Mouse (Mus musculus) limb, embryonic 10.5 days (tissue): ENCODE measurements at regions not wholly inside any gene's neighbourhood (a gene's known extent, or its start where the extent isn't known, plus 50 kb on each side); places are given as distances from the start of the nearest gene placed in this dataset.

Experiments used
- DNase-seq: peaks from one replicate; pipeline ENCODE4 v3.0.0-alpha.2; 2017; ENCODE audit warnings: low spot score
- H3K27ac ChIP-seq: fragments of 300-500 bp; sonication (generic); 2 replicates; pipeline ENCODE4 v1.5.1; 2016; ENCODE audit warnings: mild to moderate bottlenecking
- H3K27me3 ChIP-seq: fragments of 300-500 bp; sonication (generic); 2 replicates; pipeline ENCODE4 v1.6.1; 2016; ENCODE audit warnings: low read depth, mild to moderate bottlenecking; ENCODE audit not compliant: poor library complexity, severe bottlenecking
- H3K36me3 ChIP-seq: fragments of 300-500 bp; sonication (generic); 2 replicates; pipeline ENCODE4 v1.6.1; 2016; ENCODE audit warnings: mild to moderate bottlenecking, moderate library complexity
- H3K4me1 ChIP-seq: fragments of 300-500 bp; sonication (generic); 2 replicates; pipeline ENCODE4 v1.6.1; 2016
- H3K4me3 ChIP-seq: fragments of 300-500 bp; sonication (generic); 2 replicates; pipeline ENCODE4 v1.5.1; 2016; ENCODE audit warnings: mild to moderate bottlenecking, moderate library complexity
- H3K9me3 ChIP-seq: fragments of 300-500 bp; sonication (generic); replicated peaks from 2 replicates; pipeline ENCODE4 v1.6.1; 2016; ENCODE audit warnings: mild to moderate bottlenecking
- WGBS: fragments of 180-500 bp; shearing (Covaris S2); methylation state at CpG from one replicate; pipeline ENCODE4 v1.1.7; 2016; 5-methylcytosine and 5-hydroxymethylcytosine counted together

GRCm38 (mm10) chr1:13998178-13998708, 2094.9 kb downstream of the 4930444P10Rik start:
- Histone ChIP-seq H3K4me1 (no peaks in the 10 kb centered on the region), H3K4me3 (no peak overlapping the region), H3K36me3 (no peaks in the 10 kb centered on the region), H3K27me3 (no peaks in the 10 kb centered on the region), H3K27ac (no peak overlapping the region), H3K9me3 (no peaks in the 10 kb centered on the region)
- WGBS = 98% methylated on average over 9 of the region's 11 CpGs
- no peak for DNase-seq

GRCm38 (mm10) chr1:13993825-13994509, 2099.2 kb downstream of the 4930444P10Rik start:
- 94% methylated on average over 9 of the region's 9 CpGs for WGBS
- no peaks in the 10 kb centered on the region for H3K4me1 ChIP-seq
- no peak for DNase-seq
- no peaks in the 10 kb centered on the region for H3K27me3 ChIP-seq
- H3K27ac ChIP-seq = no peak overlapping the region
- H3K4me3 ChIP-seq = no peak overlapping the region
- no peaks in the 10 kb centered on the region for H3K36me3 ChIP-seq
- no peaks in the 10 kb centered on the region for H3K9me3 ChIP-seq

- no peaks in the 10 kb centered on the region for H3K4me1 ChIP-seq
- WGBS = 65% methylated on average over 9 of the region's 9 CpGs
- no peak overlapping the region for H3K27ac ChIP-seq
- no peaks in the 10 kb centered on the region for H3K9me3 ChIP-seq
- DNase-seq = no peak
- no peaks in the 10 kb centered on the region for H3K27me3 ChIP-seq
- no peaks in the 10 kb centered on the region for H3K36me3 ChIP-seq
- no peak overlapping the region for H3K4me3 ChIP-seq
Observed at GRCm38 (mm10) chr1:13992978-13993377, 2100.1 kb downstream of the 4930444P10Rik start.

GRCm38 (mm10) chr1:13989360-13989759, 2103.8 kb downstream of the 4930444P10Rik start:
- Histone ChIP-seq H3K9me3 (no peaks in the 10 kb centered on the region), H3K4me3 (no peak overlapping the region), H3K27me3 (no peaks in the 10 kb centered on the region), H3K4me1 (no peaks in the 10 kb centered on the region), H3K36me3 (no peaks in the 10 kb centered on the region), H3K27ac (no peak overlapping the region)
- DNase-seq = no peak
- WGBS = 81% methylated on average over 3 of the region's 3 CpGs

GRCm38 (mm10) chr1:13984833-13985232, 2108.3 kb downstream of the 4930444P10Rik start:
- Histone ChIP-seq H3K9me3 (no peaks in the 10 kb centered on the region), H3K36me3 (no peaks in the 10 kb centered on the region), H3K27ac (no peak overlapping the region), H3K4me3 (no peak overlapping the region), H3K4me1 (no peaks in the 10 kb centered on the region), H3K27me3 (no peaks in the 10 kb centered on the region)
- 89% methylated on average over 2 of the region's 2 CpGs for WGBS
- no peak for DNase-seq

- Histone ChIP-seq H3K4me1 (no peaks in the 10 kb centered on the region), H3K4me3 (no peak overlapping the region), H3K27ac (no peak overlapping the region), H3K36me3 (no peaks in the 10 kb centered on the region), H3K27me3 (no peaks in the 10 kb centered on the region), H3K9me3 (no peaks in the 10 kb centered on the region)
- WGBS = 94% methylated on average over 6 of the region's 6 CpGs
- no peak for DNase-seq
Observed at GRCm38 (mm10) chr1:13980273-13980672, 2112.9 kb downstream of the 4930444P10Rik start.

GRCm38 (mm10) chr1:13978640-13979039, 2114.5 kb downstream of the 4930444P10Rik start:
- Histone ChIP-seq H3K4me1 (no peaks in the 10 kb centered on the region), H3K27ac (no peak overlapping the region), H3K27me3 (no peaks in the 10 kb centered on the region), H3K36me3 (no peaks in the 10 kb centered on the region), H3K9me3 (no peaks in the 10 kb centered on the region), H3K4me3 (no peak overlapping the region)
- WGBS = 88% methylated on average over 3 of the region's 3 CpGs
- DNase-seq = no peak

GRCm38 (mm10) chr1:13977207-13977606, 2115.9 kb downstream of the 4930444P10Rik start:
- no peaks in the 10 kb centered on the region for H3K36me3 ChIP-seq
- H3K9me3 ChIP-seq = no peaks in the 10 kb centered on the region
- H3K27me3 ChIP-seq = no peaks in the 10 kb centered on the region
- H3K4me1 ChIP-seq = no peaks in the 10 kb centered on the region
- 94% methylated on average over 1 of the region's 1 CpGs for WGBS
- no peak overlapping the region for H3K27ac ChIP-seq
- no peak overlapping the region for H3K4me3 ChIP-seq
- DNase-seq = no peak

- H3K4me1 ChIP-seq = no peaks in the 10 kb centered on the region
- H3K9me3 ChIP-seq = no peaks in the 10 kb centered on the region
- 87% methylated on average over 3 of the region's 3 CpGs for WGBS
- no peaks in the 10 kb centered on the region for H3K36me3 ChIP-seq
- no peak overlapping the region for H3K4me3 ChIP-seq
- H3K27me3 ChIP-seq = no peaks in the 10 kb centered on the region
- no peak for DNase-seq
- H3K27ac ChIP-seq = no peak overlapping the region
Observed at GRCm38 (mm10) chr1:13949241-13949640, 2143.9 kb downstream of the 4930444P10Rik start.

GRCm38 (mm10) chr1:13941351-13941750, 2151.8 kb downstream of the 4930444P10Rik start:
- Histone ChIP-seq H3K4me3 (no peak overlapping the region), H3K27me3 (no peaks in the 10 kb centered on the region), H3K27ac (no peak overlapping the region), H3K4me1 (peaks cover 3% of the 10 kb centered on the region), H3K36me3 (0 out of 2 replicates have a peak, but pooled peaks cover 4% of the 10 kb centered on the region), H3K9me3 (no peaks in the 10 kb centered on the region; the same call in 1 of the 2 replicates)
- no peak for DNase-seq
- 93% methylated on average over 3 of the region's 3 CpGs for WGBS

GRCm38 (mm10) chr1:13938344-13938743, 2154.8 kb downstream of the 4930444P10Rik start:
- H3K27ac ChIP-seq = no peak overlapping the region
- H3K4me1 ChIP-seq = peaks cover 19% of the 10 kb centered on the region
- no peaks in the 10 kb centered on the region for H3K27me3 ChIP-seq
- no peak overlapping the region for H3K4me3 ChIP-seq
- DNase-seq = no peak
- 0 out of 2 replicates have a peak, but pooled peaks cover 4% of the 10 kb centered on the region for H3K36me3 ChIP-seq
- no peaks in the 10 kb centered on the region; the same call in 1 of the 2 replicates for H3K9me3 ChIP-seq

- Histone ChIP-seq H3K27me3 (no peaks in the 10 kb centered on the region), H3K4me3 (no peak overlapping the region), H3K9me3 (no peaks in the 10 kb centered on the region; the same call in 1 of the 2 replicates), H3K36me3 (0 out of 2 replicates have a peak, but pooled peaks cover 4% of the 10 kb centered on the region), H3K4me1 (peaks cover 30% of the 10 kb centered on the region), H3K27ac (no peak overlapping the region)
- DNase-seq = no peak
- WGBS = 27% methylated on average over 4 of the region's 4 CpGs
Observed at GRCm38 (mm10) chr1:13935938-13936491, 2157.1 kb downstream of the 4930444P10Rik start.

- WGBS = 93% methylated on average over 2 of the region's 2 CpGs
- H3K27ac ChIP-seq = no peak overlapping the region
Observed at GRCm38 (mm10) chr1:13928679-13929078, 2164.4 kb downstream of the 4930444P10Rik start.

More at GRCm38 (mm10) chr1:13928679-13929078, 2164.4 kb downstream of the 4930444P10Rik start:
- no peak for DNase-seq
- no peaks in the 10 kb centered on the region for H3K36me3 ChIP-seq
- no peak overlapping the region for H3K4me3 ChIP-seq
- H3K9me3 ChIP-seq = no peaks in the 10 kb centered on the region
- H3K27me3 ChIP-seq = no peaks in the 10 kb centered on the region
- H3K4me1 ChIP-seq = peaks cover 21% of the 10 kb centered on the region
